Mouse (Mus musculus) embryonic facial prominence, embryonic 11.5 days (tissue): ENCODE measurements around the gene Leap2. TPM values are rescaled to one million over a fixed set of nuclear protein-coding genes. Genes with fewer than 3 reads are reported as not detected.
"Not testable (repeated sequence)": the region's sequence is repeated elsewhere in the genome, so short reads cannot be mapped to it uniquely, and the experiment has no call there.

ENCODE experiments used
- ATAC-seq: fragments of 200-750 bp; cut with Nextera tagmentation; replicated peaks from 2 replicates; pipeline ENCODE4 v1.8.0; 2017; ENCODE audit warnings: low read depth; ENCODE audit not compliant: insufficient number of reproducible peaks, low FRiP score, low TSS enrichment
- DNase-seq: peaks from one replicate; pipeline ENCODE4 v3.0.0-alpha.2; 2015; ENCODE audit warnings: low spot score
- H3K27ac ChIP-seq: fragments of 300-500 bp; sonication (generic); replicated peaks from 2 replicates; pipeline ENCODE4 v1.5.1; 2014; ENCODE audit warnings: mild to moderate bottlenecking, low read depth, low read length, control low read depth
- H3K27me3 ChIP-seq: fragments of 300-500 bp; sonication (generic); 2 replicates; pipeline ENCODE4 v1.6.1; 2014; ENCODE audit warnings: mild to moderate bottlenecking, low read length, moderate library complexity, mixed read lengths; ENCODE audit not compliant: control insufficient read depth, insufficient read depth
- H3K36me3 ChIP-seq: fragments of 300-500 bp; sonication (generic); replicated peaks from 2 replicates; pipeline ENCODE4 v1.6.1; 2014; ENCODE audit warnings: low read depth, mild to moderate bottlenecking, low read length, moderate library complexity, mixed read lengths; ENCODE audit not compliant: control insufficient read depth, insufficient read depth
- H3K4me1 ChIP-seq: fragments of 300-500 bp; sonication (generic); 2 replicates; pipeline ENCODE4 v1.6.1; 2014; ENCODE audit warnings: low read length, mixed read lengths; ENCODE audit not compliant: control insufficient read depth, insufficient read depth
- H3K4me2 ChIP-seq: fragments of 300-500 bp; sonication (generic); 2 replicates; pipeline ENCODE4 v1.6.1; 2014; ENCODE audit warnings: low read depth, mild to moderate bottlenecking, control low read depth, low read length, moderate library complexity
- H3K4me3 ChIP-seq: fragments of 300-500 bp; sonication (generic); 2 replicates; pipeline ENCODE4 v1.5.1; 2014; ENCODE audit warnings: low read depth, low read length, control low read depth
- H3K9ac ChIP-seq: fragments of 300-500 bp; sonication (generic); replicated peaks from 2 replicates; pipeline ENCODE4 v1.6.1; 2014; ENCODE audit warnings: mild to moderate bottlenecking, control low read depth, low read length
- H3K9me3 ChIP-seq: fragments of 300-500 bp; sonication (generic); replicated peaks from 2 replicates; pipeline ENCODE4 v1.6.1; 2016; ENCODE audit warnings: mild to moderate bottlenecking, low read length, inconsistent platforms, mixed read lengths; ENCODE audit not compliant: control insufficient read depth
- WGBS: fragments of 180-500 bp; shearing (Covaris S2); extraction: QIAGEN DNeasy Blood & Tissue Kit; methylation state at CpG from one replicate; pipeline ENCODE4 v1.1.7; 2014; 5-methylcytosine and 5-hydroxymethylcytosine counted together
- polyA plus RNA-seq: library from polyadenylated mRNA; unstranded; fragments of >200 nt; fragmentation: Nextera tagmentation; extraction: Ambion mirVana; gene quantifications from 2 replicates; pipeline ENCODE4 v1.2.1, GENCODE M21; 2014

Gene Leap2
- polyA plus RNA-seq, 1 experiment from 2014 or later, result not detected

- not testable (repeated sequence) for H3K27me3 ChIP-seq, H3K4me2 ChIP-seq, H3K4me1 ChIP-seq, DNase-seq, H3K9ac ChIP-seq, H3K4me3 ChIP-seq, H3K36me3 ChIP-seq, H3K9me3 ChIP-seq, ATAC-seq, H3K27ac ChIP-seq
- 82% methylated on average over 3 of the region's 3 CpGs for WGBS
These were observed 3.9 kb upstream of the Leap2 start for GRCm38 (mm10) chr11:53426914-53427313.

DNA sequence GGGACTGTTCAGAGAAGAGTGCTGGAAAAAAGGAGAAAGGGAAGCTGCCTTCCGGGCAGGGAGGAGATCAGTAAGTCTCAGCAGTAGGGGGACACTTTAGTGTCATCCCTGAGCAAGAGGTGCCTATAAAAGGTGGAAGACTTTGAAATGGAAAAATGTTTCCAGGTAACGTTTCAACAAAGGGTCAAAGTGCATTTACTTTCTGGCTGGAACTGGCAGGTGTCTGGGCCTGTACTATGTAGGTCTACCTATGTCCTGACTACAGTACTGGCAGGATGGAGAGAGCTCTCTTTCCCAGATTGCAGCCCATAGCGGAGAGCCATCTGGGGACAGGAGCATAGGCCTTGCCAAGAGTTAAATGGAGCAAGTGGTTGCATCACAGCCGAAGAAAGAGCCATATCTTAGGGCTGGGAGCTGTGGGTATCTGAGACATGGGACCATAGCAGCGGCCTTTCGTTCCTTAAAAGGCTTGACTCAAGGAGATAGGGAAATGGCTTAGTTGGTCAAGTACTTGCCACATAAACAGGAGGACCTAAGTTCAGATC, 2.8 kb upstream of the Leap2 start:
- Histone ChIP-seq H3K27ac (no peak overlapping the region), H3K4me2 (no peak overlapping the region), H3K4me3 (no peak overlapping the region), H3K9me3 (no peaks in the 10 kb centered on the region), H3K4me1 (no peaks in the 10 kb centered on the region), H3K9ac (no peak overlapping the region), H3K36me3 (no peaks in the 10 kb centered on the region), H3K27me3 (no peaks in the 10 kb centered on the region)
- 80% methylated on average over 6 of the region's 6 CpGs for WGBS
- ATAC-seq, result no peak
- DNase-seq, result no peak

DNA sequence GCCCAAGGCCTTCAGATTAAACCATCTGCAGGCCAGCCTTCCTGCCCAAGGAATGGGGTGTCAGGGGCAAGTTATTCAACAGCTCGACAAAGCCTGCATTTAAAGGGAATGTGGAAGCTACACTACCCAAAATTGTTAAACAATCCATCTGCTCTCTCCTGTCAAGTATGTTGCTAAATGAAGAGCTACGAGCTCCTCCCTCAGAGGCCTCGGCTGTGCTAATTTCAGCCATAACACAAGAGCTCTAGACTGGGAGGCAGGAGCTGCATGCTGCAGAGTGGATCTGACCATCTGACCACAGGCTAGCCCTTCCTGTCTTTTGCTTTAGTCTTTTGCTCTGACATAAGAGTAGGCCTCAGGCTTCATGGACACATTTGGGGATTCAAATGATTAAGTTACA, 2.3 kb upstream of the Leap2 start:
- Histone ChIP-seq H3K4me1 (no peaks in the 10 kb centered on the region), H3K9ac (no peak overlapping the region), H3K36me3 (no peaks in the 10 kb centered on the region; the same call in 1 of the 2 replicates), H3K4me3 (no peak overlapping the region), H3K9me3 (no peaks in the 10 kb centered on the region), H3K4me2 (no peak overlapping the region), H3K27ac (no peak overlapping the region), H3K27me3 (no peaks in the 10 kb centered on the region)
- WGBS, result 74% methylated on average over 3 of the region's 3 CpGs
- DNase-seq (no peak), ATAC-seq (no peak)

DNA sequence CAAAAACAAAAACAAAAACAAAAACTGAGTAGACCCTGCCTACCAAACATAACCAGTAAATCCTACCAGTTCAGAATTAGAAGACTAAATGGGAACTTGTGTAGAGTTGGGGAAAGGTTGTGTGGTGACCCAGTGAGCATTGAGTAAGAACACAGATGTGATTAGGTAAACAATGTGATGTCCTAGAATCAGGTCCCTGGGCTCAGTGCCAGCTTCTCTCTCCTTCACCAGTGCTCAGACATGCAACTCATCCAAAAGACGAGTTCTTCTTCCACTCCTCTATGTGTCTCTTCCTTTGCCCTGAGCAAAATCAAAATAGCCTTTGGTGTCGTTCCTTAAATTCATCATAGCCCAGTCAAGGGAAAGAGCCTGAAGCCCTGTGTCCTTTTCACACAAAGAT, 1.9 kb upstream of the Leap2 start:
- Histone ChIP-seq H3K4me1 (no peaks in the 10 kb centered on the region), H3K36me3 (no peaks in the 10 kb centered on the region; the same call in 1 of the 2 replicates), H3K27ac (no peak overlapping the region), H3K4me3 (no peak overlapping the region), H3K27me3 (no peaks in the 10 kb centered on the region), H3K9me3 (no peaks in the 10 kb centered on the region), H3K9ac (no peak overlapping the region), H3K4me2 (no peak overlapping the region)
- 84% methylated on average over 2 of the region's 2 CpGs for WGBS
- DNase-seq (no peak), ATAC-seq (no peak)

- Histone ChIP-seq H3K36me3 (peaks cover 6% of the 10 kb centered on the region), H3K9me3 (no peaks in the 10 kb centered on the region), H3K4me2 (no peak overlapping the region), H3K4me3 (no peak overlapping the region), H3K4me1 (no peaks in the 10 kb centered on the region), H3K27me3 (no peaks in the 10 kb centered on the region), H3K27ac (no peak overlapping the region), H3K9ac (no peak overlapping the region)
- ATAC-seq, result no peak
- DNase-seq, result no peak
These were observed 4.9 kb downstream of the Leap2 start for GRCm38 (mm10) chr11:53418048-53418447.

- Histone ChIP-seq H3K36me3 (peaks cover 10% of the 10 kb centered on the region), H3K27ac (no peak overlapping the region), H3K4me3 (no peak overlapping the region), H3K4me1 (no peaks in the 10 kb centered on the region), H3K4me2 (no peak overlapping the region), H3K9me3 (no peaks in the 10 kb centered on the region), H3K27me3 (no peaks in the 10 kb centered on the region), H3K9ac (no peak overlapping the region)
- ATAC-seq (no peak), DNase-seq (no peak)
- 95% methylated on average over 4 of the region's 4 CpGs for WGBS
These were observed 9.1 kb downstream of the Leap2 start for GRCm38 (mm10) chr11:53413871-53414270.

DNA sequence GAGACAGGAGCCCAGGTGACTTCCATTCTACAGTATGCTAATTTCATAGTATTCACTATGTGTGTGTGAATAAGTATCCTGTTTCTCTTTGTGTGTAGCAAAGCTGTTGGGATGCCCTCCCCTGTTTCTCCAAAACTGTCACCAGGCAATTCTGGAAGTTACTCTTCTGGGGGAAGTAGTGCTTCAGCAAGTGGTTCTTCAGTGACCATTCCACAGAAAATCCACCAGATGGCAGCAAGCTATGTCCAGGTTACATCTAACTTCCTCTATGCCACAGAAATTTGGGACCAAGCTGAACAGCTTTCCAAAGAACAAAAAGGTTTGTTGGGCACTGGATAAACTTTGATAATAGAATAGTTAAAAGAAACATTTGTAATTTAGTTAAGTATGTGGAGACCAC, 11.2 kb downstream of the Leap2 start:
- Histone ChIP-seq H3K9ac (no peak overlapping the region), H3K9me3 (no peaks in the 10 kb centered on the region), H3K4me2 (no peak overlapping the region), H3K4me1 (no peaks in the 10 kb centered on the region), H3K27me3 (no peaks in the 10 kb centered on the region), H3K36me3 (peaks cover 15% of the 10 kb centered on the region), H3K4me3 (no peak overlapping the region), H3K27ac (no peak overlapping the region)
- ATAC-seq (no peak), DNase-seq (peak; percentile 56)

GRCm38 (mm10) chr11:53403638-53404037, 19.3 kb downstream of the Leap2 start:
- Histone ChIP-seq H3K27ac (no peak overlapping the region), H3K4me2 (no peak overlapping the region), H3K27me3 (no peaks in the 10 kb centered on the region), H3K9me3 (no peaks in the 10 kb centered on the region), H3K4me1 (no peaks in the 10 kb centered on the region), H3K9ac (no peak overlapping the region), H3K36me3 (peaks cover 15% of the 10 kb centered on the region), H3K4me3 (no peak overlapping the region)
- ATAC-seq (no peak), DNase-seq (no peak)
- WGBS, result 74% methylated on average over 1 of the region's 1 CpGs
